Mouse (Mus musculus) G1E (cell line): ENCODE data around the gene Slc35f6. TPM values are rescaled to one million over a fixed set of nuclear protein-coding genes. Genes with fewer than 3 reads are reported as not detected.
"Not testable (repeated sequence)": the region's sequence is repeated elsewhere in the genome, so short reads cannot be mapped to it uniquely, and the experiment has no call there.

Experiments
- ATAC-seq: 2 replicates; pipeline ENCODE4 v1.8.0; 2016; ENCODE audit warnings: mild to moderate bottlenecking; ENCODE audit not compliant: insufficient number of reproducible peaks, poor library complexity, low FRiP score, severe bottlenecking; ENCODE audit errors: extremely low read depth
- DNase-seq: peaks from one replicate; pipeline ENCODE4 v3.0.0; 2012; ENCODE audit warnings: low spot score
- H3K27me3 ChIP-seq: 2 replicates; pipeline ENCODE4 v1.6.1; 2012; ENCODE audit warnings: mild to moderate bottlenecking, low read length, inconsistent platforms; ENCODE audit not compliant: insufficient read depth
- H3K36me3 ChIP-seq: replicated peaks from 2 replicates; pipeline ENCODE3; 2012; ENCODE audit warnings: mild to moderate bottlenecking, inconsistent platforms
- H3K4me1 ChIP-seq: 2 replicates; pipeline ENCODE4 v1.6.1; 2012; ENCODE audit warnings: low read depth, low read length, inconsistent platforms, mixed read lengths; ENCODE audit not compliant: insufficient read depth
- H3K4me3 ChIP-seq: 2 replicates; pipeline ENCODE4 v1.5.1; 2012; ENCODE audit warnings: low read depth, mild to moderate bottlenecking, inconsistent platforms, low read length, moderate library complexity, mixed read lengths
- H3K9me3 ChIP-seq: replicated peaks from 2 replicates; pipeline ENCODE4 v1.6.1; 2012; ENCODE audit warnings: inconsistent platforms
- CTCF ChIP-seq: IDR thresholded peaks from 2 replicates; pipeline ENCODE4 v1.5.1; 2012; ENCODE audit warnings: low read depth, low read length, inconsistent platforms, mixed read lengths
- GATA1 ChIP-seq: IDR thresholded peaks from 2 replicates; pipeline ENCODE4 v1.6.1; 2012; ENCODE audit warnings: borderline replicate concordance, low read length, inconsistent platforms, mixed read lengths
- GATA2 ChIP-seq: IDR thresholded peaks from 2 replicates; pipeline ENCODE4 v1.6.1; 2012; ENCODE audit warnings: low read depth, low read length, inconsistent platforms, borderline replicate concordance
- POLR2AphosphoS5 ChIP-seq: IDR thresholded peaks from 2 replicates; pipeline ENCODE4 v1.6.1; 2012; ENCODE audit warnings: low read depth, low read length, inconsistent platforms; ENCODE audit not compliant: insufficient replicate concordance
- TAL1 ChIP-seq: conservative IDR thresholded peaks from 2 replicates; pipeline ENCODE4 v1.6.1; 2012; ENCODE audit warnings: low read depth, low read length, inconsistent platforms, mixed read lengths
- polyA plus RNA-seq: library from polyadenylated mRNA; stranded (reverse); fragments of >175 nt; gene quantifications from 2 replicates; pipeline ENCODE4 v1.2.3, GENCODE M21; 2012
- total RNA-seq, 2 experiments: library from RNA; stranded (forward) in 1 of 2; stranded (reverse) in 1 of 2; fragments of 200-1000 nt in 1 of 2; fragments of >200 nt in 1 of 2; fragmentation: Nextera tagmentation in 1 of 2; gene quantifications; 2 replicates each; pipeline ENCODE4 v1.2.3; 2014 to 2017

The Slc35f6 gene
- total and polyA plus RNA-seq, 3 experiments: 10.6 to 15.3 (median 11.9) TPM

GRCm38 (mm10) chr5:30676800-30677199, 29.1 kb downstream of the Slc35f6 start:
- no peak for TF ChIP-seq TAL1
- no peak for DNase-seq
- H3K4me1 ChIP-seq: peaks cover 15% of the 10 kb centered on the region
- H3K4me3 ChIP-seq: no peak overlapping the region
- H3K27me3 ChIP-seq: no peaks in the 10 kb centered on the region
- ATAC-seq: no peak
- H3K9me3 ChIP-seq: no peaks in the 10 kb centered on the region
- H3K36me3 ChIP-seq: peaks cover 66% of the 10 kb centered on the region

- H3K9me3 ChIP-seq, DNase-seq, H3K27me3 ChIP-seq, H3K4me1 ChIP-seq, ATAC-seq, H3K4me3 ChIP-seq: not testable (repeated sequence)
- peaks cover 53% of the 10 kb centered on the region for H3K36me3 ChIP-seq
Observed at GRCm38 (mm10) chr5:30678069-30678468, 30.3 kb downstream of the Slc35f6 start.

DNA sequence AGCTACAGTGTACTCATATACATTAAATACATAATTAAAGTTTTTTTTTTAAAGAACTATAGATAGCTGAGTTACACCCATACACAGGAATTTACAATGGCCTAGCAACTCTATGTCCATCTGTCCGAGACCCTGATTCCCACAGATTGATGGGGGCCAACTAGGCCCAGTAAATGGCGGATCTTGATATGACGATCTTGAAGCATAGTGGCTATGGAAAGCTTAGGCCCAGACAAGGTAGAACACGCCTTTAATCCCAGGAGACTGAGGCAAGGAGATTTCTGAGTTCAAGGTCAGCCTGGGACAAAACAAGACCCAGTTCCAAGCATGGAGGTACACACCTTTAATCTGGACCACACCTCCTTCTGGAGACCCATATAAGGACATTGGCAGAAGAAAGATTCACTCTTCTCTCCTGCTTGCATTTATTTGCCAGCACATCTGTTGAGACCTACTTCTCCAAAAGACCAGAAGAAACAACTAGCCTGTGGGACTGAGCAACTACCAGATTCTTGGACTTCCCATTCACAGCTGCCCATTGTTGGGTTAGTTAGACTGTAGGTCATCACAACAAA, 31.1 kb downstream of the Slc35f6 start:
- Histone ChIP-seq H3K27me3 (no peaks in the 10 kb centered on the region), H3K4me1 (peaks cover 4% of the 10 kb centered on the region; the same call in 1 of the 2 replicates), H3K4me3 (no peak overlapping the region), H3K9me3 (no peaks in the 10 kb centered on the region), H3K36me3 (peaks cover 45% of the 10 kb centered on the region)
- no peak for TF ChIP-seq POLR2AphosphoS5
- no peak for TF ChIP-seq GATA2
- ATAC-seq: no peak
- no peak for DNase-seq

GRCm38 (mm10) chr5:30679593-30679992, 31.9 kb downstream of the Slc35f6 start:
- TF ChIP-seq GATA1: no peak
- TF ChIP-seq CTCF: no peak
- no peak for TF ChIP-seq POLR2AphosphoS5
- TF ChIP-seq GATA2: no peak
- TF ChIP-seq TAL1: no peak
- peaks cover 4% of the 10 kb centered on the region; the same call in 1 of the 2 replicates for H3K4me1 ChIP-seq
- ATAC-seq (no peak), DNase-seq (no peak)
- H3K4me3 ChIP-seq: no peak overlapping the region
- no peaks in the 10 kb centered on the region for H3K9me3 ChIP-seq
- H3K27me3 ChIP-seq: no peaks in the 10 kb centered on the region
- peaks cover 39% of the 10 kb centered on the region for H3K36me3 ChIP-seq

DNA sequence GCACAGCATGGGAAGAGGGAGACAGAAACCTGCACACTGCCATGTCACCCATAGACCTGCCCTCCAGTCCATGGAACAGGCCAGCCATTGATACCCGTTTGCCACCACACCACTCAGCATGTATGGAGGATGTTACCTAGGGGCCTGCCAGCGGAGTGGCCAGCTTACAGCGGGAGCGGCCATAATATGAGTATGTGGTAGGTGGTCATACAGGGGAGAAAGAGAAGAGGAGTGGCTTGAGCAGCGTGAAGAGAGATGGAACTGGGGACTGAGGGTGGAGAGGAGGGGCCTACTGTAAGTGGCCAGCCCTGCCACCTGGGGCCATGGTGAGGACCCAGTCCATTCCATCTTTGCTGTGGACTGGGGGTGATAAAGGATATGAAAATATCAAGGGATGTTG, 34.2 kb downstream of the Slc35f6 start:
- Histone ChIP-seq H3K4me1 (no peaks in the 10 kb centered on the region), H3K9me3 (no peaks in the 10 kb centered on the region), H3K4me3 (no peak overlapping the region), H3K36me3 (peaks cover 16% of the 10 kb centered on the region), H3K27me3 (no peaks in the 10 kb centered on the region; the same call in 1 of the 2 replicates)
- DNase-seq: no peak
- no peak for ATAC-seq
- TF ChIP-seq TAL1 (no peak), POLR2AphosphoS5 (no peak), GATA1 (no peak)

GRCm38 (mm10) chr5:30682967-30683600, 35.4 kb downstream of the Slc35f6 start:
- TF ChIP-seq TAL1: no peak
- DNase-seq (no peak), ATAC-seq (no peak)
- no peaks in the 10 kb centered on the region for H3K4me1 ChIP-seq
- H3K27me3 ChIP-seq: peaks cover 2% of the 10 kb centered on the region; the same call in 1 of the 2 replicates
- peaks cover 9% of the 10 kb centered on the region for H3K36me3 ChIP-seq
- H3K4me3 ChIP-seq: no peak overlapping the region
- H3K9me3 ChIP-seq: no peaks in the 10 kb centered on the region

- ATAC-seq (no peak), DNase-seq (no peak)
- H3K27me3 ChIP-seq: peaks cover 3% of the 10 kb centered on the region
Observed at GRCm38 (mm10) chr5:30683993-30684392, 36.3 kb downstream of the Slc35f6 start.

More at GRCm38 (mm10) chr5:30683993-30684392, 36.3 kb downstream of the Slc35f6 start:
- TF ChIP-seq POLR2AphosphoS5: no peak
- TF ChIP-seq CTCF: 0 out of 2 replicates have a peak, but pooled peaks have one; percentile 11
- no peaks in the 10 kb centered on the region for H3K9me3 ChIP-seq
- no peaks in the 10 kb centered on the region for H3K4me1 ChIP-seq
- H3K36me3 ChIP-seq: peaks cover 4% of the 10 kb centered on the region
- H3K4me3 ChIP-seq: no peak overlapping the region
